Mouse (Mus musculus) urinary bladder, adult 2 months (tissue): Measurements from ENCODE around the gene Fhl3. TPM values are rescaled to one million over a fixed set of nuclear protein-coding genes. Genes with fewer than 3 reads are reported as not detected.

Experiments
- DNase-seq: peaks from one replicate; pipeline ENCODE4 v3.0.0; 2022; ENCODE audit warnings: low spot score
- polyA plus RNA-seq: library from polyadenylated mRNA; depleted of rRNA; stranded (reverse); fragments of >200 nt; gene quantifications from 2 replicates; pipeline ENCODE4 v1.2.3, GENCODE M21; 2012; rRNA removed

Fhl3 gene
- polyA plus RNA-seq, 1 experiment: 2.7 TPM

DNA sequence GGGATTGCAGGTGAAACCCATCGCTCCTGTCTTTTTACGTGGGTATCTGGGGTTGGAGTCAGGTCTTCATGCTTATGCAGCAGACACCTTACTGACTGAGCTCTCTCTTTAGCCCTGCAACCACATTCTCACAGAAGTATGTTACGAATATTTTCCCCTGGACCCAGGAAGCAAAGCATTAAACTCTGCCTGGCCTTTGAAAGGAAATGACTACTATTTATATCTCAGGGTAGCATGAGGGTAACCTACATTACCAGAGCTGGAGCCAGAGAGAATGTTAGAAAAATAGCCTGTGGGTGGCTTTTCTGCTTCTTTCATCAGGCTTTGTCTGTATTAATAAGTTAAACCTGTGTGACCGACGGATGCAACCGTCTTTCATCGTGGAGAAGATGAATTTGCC lies 55.0 kb downstream of the Fhl3 start:
- no peak for DNase-seq

Other genes starting within 250 kb of the Fhl3 start
- gene 3100002H09Rik, start 89.9 kb upstream of the Fhl3 start, polyA plus RNA-seq: not detected in 2 replicates
- 0.14 and 0.18 TPM in 2 replicates for gene Pou3f1, start 43.9 kb upstream of the Fhl3 start, polyA plus RNA-seq
- 31.6 and 32.9 TPM in 2 replicates for gene Utp11, start 7.1 kb upstream of the Fhl3 start, polyA plus RNA-seq
- gene Sf3a3, start 14.1 kb downstream of the Fhl3 start, polyA plus RNA-seq: 38.1 and 40.4 TPM in 2 replicates
- 30.0 and 34.8 TPM in 2 replicates for gene Inpp5b, start 41.1 kb downstream of the Fhl3 start, polyA plus RNA-seq
- 9.0 and 10.1 TPM in 2 replicates for gene Mtf1, start 101.4 kb downstream of the Fhl3 start, polyA plus RNA-seq
- 32.5 and 47.3 TPM in 2 replicates for gene Yrdc, start 150.0 kb downstream of the Fhl3 start, polyA plus RNA-seq
- 32.4 and 37.5 TPM in 2 replicates for gene 1110065P20Rik, start 150.5 kb downstream of the Fhl3 start, polyA plus RNA-seq
- 0.65 and 0.76 TPM in 2 replicates for gene Maneal, start 161.5 kb downstream of the Fhl3 start, polyA plus RNA-seq
- gene Epha10, start 180.2 kb downstream of the Fhl3 start, polyA plus RNA-seq: not detected in 2 replicates
- gene 9930104L06Rik, start 236.3 kb downstream of the Fhl3 start, polyA plus RNA-seq: 17.4 and 17.8 TPM in 2 replicates
- 2.0 and 3.3 TPM in 2 replicates for gene Cdca8, start 238.6 kb downstream of the Fhl3 start, polyA plus RNA-seq